Mouse (Mus musculus) brown adipose tissue, adult 24 weeks (tissue): ENCODE results near the gene Gaa. TPM values are rescaled to one million over a fixed set of nuclear protein-coding genes. Genes with fewer than 3 reads are reported as not detected.

Experiments
- H3K27ac ChIP-seq: fragments of 200-500 bp; replicated peaks from 2 replicates; pipeline ENCODE4 v1.5.1; 2012; ENCODE audit warnings: low read depth, mild to moderate bottlenecking, low read length
- H3K4me1 ChIP-seq: fragments of 200-500 bp; 2 replicates; pipeline ENCODE4 v1.6.1; 2012; ENCODE audit warnings: low read length, mixed read lengths; ENCODE audit not compliant: control insufficient read depth, insufficient read depth, insufficient read length
- H3K4me3 ChIP-seq: fragments of 200-500 bp; 2 replicates; pipeline ENCODE4 v1.5.1; 2012; ENCODE audit warnings: low read depth, mild to moderate bottlenecking, low read length, moderate library complexity; ENCODE audit not compliant: insufficient read depth
- polyA plus RNA-seq: library from polyadenylated mRNA; stranded (reverse); fragments of >200 nt; gene quantifications from 2 replicates; pipeline ENCODE4 v1.2.4, GENCODE M21; 2012; ENCODE audit not compliant: missing spikeins, insufficient read depth, insufficient read length

The Gaa gene
- polyA plus RNA-seq, 1 experiment: 31.9 TPM

DNA sequence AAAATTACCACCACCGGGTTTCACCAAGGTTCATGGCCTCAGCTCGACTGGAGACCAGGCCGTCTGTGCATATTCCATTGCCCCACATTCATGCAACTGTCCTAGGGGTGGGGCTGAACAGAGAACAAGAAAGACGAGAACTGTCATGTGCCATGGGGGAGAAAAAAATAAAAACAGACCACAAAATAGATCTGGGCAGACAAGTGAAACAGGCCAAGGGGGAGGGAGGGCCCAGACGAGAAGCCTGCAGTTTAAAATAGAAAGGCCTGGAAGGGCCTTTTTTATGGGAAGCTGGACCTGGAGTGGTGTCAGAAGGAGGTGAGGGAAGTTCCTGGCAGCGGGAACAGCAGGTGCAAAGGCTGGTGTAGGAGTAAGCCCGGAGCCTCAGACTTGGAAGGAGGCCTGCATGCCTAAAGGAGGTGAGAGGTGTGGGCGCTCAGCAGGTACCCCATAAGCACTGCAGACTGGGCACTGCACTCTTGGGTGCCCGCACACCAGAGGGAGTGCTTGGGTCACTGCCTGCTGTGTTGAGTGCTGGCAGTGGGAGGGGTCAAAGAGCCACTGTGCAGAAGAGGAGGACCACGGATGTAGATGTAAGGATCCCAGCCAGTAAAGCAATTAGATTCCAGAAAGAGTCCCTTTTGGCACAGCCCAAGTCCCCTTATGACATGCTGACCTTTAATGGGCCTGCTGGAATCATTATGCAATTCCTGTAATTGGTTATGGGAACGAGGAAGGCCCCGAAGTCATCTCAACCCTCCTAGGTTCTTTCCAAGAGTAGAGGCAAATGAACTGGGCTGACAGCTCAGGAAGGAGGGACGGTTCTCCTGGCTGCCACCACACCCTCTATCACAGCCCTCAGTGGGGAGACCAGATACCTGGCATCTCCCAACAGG lies 39.3 kb downstream of the Gaa start:
- Histone ChIP-seq H3K4me3 (no peak overlapping the region), H3K27ac (no peak overlapping the region), H3K4me1 (no peaks in the 10 kb centered on the region)

DNA sequence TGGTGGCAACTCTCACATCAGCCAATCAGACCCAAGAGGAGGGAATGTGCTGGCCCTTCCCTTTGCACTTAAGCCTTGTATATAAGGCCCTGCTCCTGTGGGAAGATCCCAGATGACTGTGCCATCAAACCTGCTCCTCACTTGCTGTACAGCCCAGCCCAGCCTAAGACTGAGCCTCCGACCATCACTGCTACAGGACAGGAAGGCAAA lies 39.9 kb downstream of the Gaa start, which contains the start of gene Card14:
Gene Card14 (plus strand): TSS at position 111 of the 210 bp plus-strand sequence.
- H3K27ac ChIP-seq: no peak within 1 kb of the TSS
- no peak within 1 kb of the TSS for H3K4me3 ChIP-seq
- no peaks in the 10 kb centered on the region for H3K4me1 ChIP-seq

DNA sequence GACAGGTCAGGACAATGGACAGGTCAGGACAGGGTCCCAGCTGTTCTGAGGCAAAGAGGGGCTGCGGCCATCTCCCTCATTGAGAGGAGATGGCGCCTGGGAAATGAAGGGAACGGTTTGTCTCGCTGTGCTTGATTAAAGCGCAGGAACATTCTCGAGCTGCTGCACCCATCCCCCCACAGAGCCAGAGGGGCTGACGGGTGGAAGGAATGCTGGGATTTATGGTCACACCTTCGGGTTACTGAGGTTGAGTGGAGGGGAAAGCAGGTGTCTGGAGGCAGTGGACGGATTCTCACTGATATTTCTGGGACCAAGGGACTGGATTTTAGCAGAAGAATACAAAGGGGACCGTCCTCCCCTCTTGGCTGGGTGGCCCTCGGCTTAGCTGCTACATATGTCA lies 40.2 kb downstream of the Gaa start:
- H3K4me3 ChIP-seq: no peak overlapping the region
- H3K4me1 ChIP-seq: no peaks in the 10 kb centered on the region
- H3K27ac ChIP-seq: no peak overlapping the region

DNA sequence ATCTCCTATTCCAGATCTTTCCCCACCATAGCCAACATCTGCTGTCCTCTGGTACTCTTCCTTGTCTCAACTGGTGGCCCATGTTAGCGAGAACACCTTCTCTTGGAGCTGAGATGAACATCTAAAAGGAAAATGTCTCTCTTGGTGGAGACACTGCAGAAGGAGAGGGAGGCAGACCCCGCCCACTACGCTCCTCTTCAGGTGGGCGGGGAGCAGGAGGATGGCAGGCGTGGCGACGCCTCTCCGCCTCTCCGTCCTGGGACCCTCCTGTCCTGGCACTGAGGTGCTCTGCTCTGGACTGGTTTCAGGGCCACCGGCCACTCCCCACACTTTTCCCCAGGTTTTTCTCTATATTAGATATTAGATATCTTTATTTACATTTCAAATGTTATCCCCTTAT lies 42.9 kb downstream of the Gaa start:
- Histone ChIP-seq H3K4me3 (no peak overlapping the region), H3K4me1 (no peaks in the 10 kb centered on the region), H3K27ac (no peak overlapping the region)

DNA sequence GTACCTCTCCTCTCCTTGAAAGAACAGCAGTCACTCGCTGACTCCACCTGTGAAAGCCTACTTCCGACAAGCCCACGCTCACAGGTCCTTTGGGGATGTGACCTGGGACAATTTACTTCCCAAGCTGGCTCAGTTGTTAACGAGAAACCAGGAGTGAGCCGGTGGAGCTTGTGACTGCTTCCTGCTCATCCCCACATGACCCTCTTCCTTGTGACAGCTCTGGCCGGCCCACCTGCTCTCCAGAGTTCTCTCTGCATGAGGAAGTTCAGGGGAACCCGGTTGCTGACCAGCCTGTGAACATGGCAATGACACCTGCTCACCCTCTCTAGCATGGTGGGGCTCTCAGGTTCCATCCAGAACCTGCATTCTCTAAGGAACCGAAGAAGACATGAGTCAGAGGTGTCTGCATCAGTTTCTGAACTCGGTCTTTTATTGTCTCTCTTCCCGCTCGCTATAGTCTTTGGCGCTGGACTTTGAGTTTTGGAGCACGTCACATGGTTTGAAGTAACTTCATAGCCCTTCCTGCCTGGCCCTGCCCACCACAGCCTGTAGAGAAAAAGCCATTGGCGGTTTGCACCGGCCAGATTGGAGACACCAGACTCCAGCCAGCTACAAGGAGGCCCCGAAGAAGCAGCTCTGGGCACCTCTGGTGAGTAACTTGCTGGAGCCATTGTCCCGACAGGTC lies 46.7 kb downstream of the Gaa start:
- Histone ChIP-seq H3K4me1 (no peaks in the 10 kb centered on the region), H3K4me3 (no peak overlapping the region), H3K27ac (no peak overlapping the region)

DNA sequence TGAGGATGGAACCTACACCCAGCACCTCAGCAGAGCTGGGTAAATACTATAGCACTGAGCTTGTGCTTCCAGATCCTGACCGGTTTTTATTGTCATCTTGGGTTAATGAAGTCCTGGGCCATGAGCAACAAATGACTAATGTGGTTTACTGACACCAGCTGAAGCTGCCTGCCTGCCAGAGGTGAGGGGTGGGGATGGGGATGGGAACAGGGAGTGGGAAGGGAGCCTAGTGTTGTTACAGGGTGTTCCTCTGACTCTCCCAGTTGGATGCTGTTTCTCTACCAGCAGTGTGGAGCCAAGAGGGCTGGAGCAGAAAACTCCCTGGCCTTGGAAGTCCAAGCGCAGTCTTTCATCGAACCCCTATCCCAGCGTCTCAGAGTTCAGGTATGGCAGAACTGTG lies 49.0 kb downstream of the Gaa start:
- Histone ChIP-seq H3K27ac (no peak overlapping the region), H3K4me3 (no peak overlapping the region), H3K4me1 (no peaks in the 10 kb centered on the region)

DNA sequence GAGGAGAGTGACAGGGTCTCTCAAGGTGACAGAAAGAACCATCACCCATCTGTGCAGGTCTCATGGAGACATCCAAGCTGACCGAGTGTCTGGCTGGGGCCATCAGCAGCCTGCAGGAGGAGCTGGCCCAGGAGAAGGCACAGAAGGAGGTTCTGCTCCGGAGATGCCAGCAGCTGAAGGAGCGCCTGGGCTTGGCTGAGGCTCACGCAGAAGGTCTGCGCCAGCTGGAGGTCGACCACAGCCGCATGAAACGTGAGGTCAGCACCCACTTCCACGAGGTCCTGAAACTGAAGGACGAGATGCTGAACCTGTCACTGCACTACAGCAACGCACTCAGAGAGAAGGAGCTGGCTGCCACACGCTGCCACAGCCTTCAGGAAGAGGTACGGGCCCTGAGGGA lies 54.8 kb downstream of the Gaa start:
- H3K27ac ChIP-seq: no peak overlapping the region
- no peak overlapping the region for H3K4me3 ChIP-seq

DNA sequence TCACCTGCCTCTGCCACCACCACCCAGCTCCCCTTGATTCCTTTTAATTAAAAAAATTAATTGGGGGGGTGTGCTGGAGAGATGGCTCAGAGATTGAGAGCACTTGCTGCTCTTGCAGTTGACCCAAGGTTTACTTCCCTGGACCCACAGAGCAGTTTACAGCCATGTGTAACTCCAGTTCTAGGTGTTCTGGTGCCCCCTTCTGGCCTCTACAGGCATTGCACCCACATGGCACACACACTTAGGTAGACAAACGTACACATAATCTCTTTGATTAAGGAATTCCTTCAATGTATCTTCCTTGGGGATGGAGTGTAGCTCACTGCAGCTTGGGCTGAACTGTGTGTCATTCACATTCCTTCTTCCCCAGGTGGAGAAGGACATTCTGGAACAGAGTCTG lies 57.4 kb downstream of the Gaa start:
- Histone ChIP-seq H3K4me3 (no peak overlapping the region), H3K4me1 (no peaks in the 10 kb centered on the region), H3K27ac (no peak overlapping the region)

More for the DNA sequence above, 54.8 kb downstream of the Gaa start:
- H3K4me1 ChIP-seq: no peaks in the 10 kb centered on the region

DNA sequence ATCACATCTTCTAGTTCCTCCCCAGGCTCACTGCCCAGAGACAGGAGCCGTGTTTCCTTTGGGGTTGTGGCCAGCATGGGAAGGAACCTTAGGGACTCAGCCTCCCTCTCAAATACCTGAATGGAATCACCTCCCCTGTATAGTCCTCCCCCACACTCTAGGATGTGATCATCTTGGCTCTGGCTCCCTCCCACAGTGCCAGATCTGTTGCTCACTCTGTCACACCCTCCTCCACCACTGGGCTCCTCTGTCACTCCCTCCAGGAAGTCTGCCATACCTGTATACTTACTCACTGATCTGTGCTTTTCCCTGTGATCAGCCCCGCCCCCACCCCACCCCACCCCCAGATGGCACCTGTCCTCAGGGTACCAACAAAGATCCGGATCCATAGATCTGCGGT lies 62.9 kb downstream of the Gaa start:
- Histone ChIP-seq H3K4me3 (no peak overlapping the region), H3K4me1 (no peaks in the 10 kb centered on the region), H3K27ac (no peak overlapping the region)

DNA sequence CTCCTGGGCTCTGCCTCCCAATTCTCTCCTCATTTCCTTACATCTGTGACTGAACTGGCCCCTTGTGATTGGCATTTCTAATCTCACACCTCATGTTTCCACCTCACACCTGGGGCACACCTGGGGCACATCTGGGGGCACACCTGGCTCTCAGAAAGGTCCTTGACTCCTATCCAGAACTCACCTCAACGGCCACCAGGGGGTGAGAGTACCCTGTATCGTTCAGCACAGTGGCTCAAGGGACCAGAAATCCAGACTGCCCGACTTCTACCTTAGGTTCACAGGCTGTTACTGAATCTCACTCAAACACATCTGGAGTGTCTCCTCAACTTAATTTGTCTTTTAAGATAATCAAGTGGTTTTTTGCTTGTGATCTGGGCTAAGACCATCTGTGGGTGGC lies 64.3 kb downstream of the Gaa start:
- Histone ChIP-seq H3K4me1 (no peaks in the 10 kb centered on the region), H3K27ac (no peak overlapping the region), H3K4me3 (no peak overlapping the region)

Other genes with a start within 250 kb of the Gaa start
- gene Cbx2, start 244.9 kb upstream of the Gaa start, polyA plus RNA-seq: 0.91 and 1.1 TPM in 2 replicates
- gene Cbx8, start 226.9 kb upstream of the Gaa start, polyA plus RNA-seq: 4.7 and 9.1 TPM in 2 replicates
- gene Cbx4, start 181.7 kb upstream of the Gaa start, polyA plus RNA-seq: 37.3 and 37.4 TPM in 2 replicates
- 3.3 and 4.4 TPM in 2 replicates for gene Tbc1d16, start 39.4 kb upstream of the Gaa start, polyA plus RNA-seq
- not detected in 2 replicates for gene Ccdc40, start 39.3 kb upstream of the Gaa start, polyA plus RNA-seq
- gene Eif4a3, start 32.2 kb downstream of the Gaa start, polyA plus RNA-seq: 54.8 and 76.2 TPM in 2 replicates
- gene Card14, start 39.9 kb downstream of the Gaa start, polyA plus RNA-seq: not detected in 2 replicates
- 3.8 and 7.7 TPM in 2 replicates for gene Sgsh, start 87.6 kb downstream of the Gaa start, polyA plus RNA-seq
- 2.1 and 3.1 TPM in 2 replicates for gene Slc26a11, start 87.7 kb downstream of the Gaa start, polyA plus RNA-seq
- 8.6 and 11.1 TPM in 2 replicates for gene Rnf213, start 125.2 kb downstream of the Gaa start, polyA plus RNA-seq
- 2.1 and 2.5 TPM in 2 replicates for gene Endov, start 223.5 kb downstream of the Gaa start, polyA plus RNA-seq